23 mouse cellular contexts compared by ENCODE assay signal in genomic region chr8:93642770-93643169, GRCm38 (mm10).
DNase-seq lines count a peak whose midpoint lies in the region; ATAC-seq and TF ChIP-seq lines count a peak whose summit lies in the region.
"Had no signal": no experiment of that assay in that cellular context is flagged by ENCODE, and none has a peak within 500 bp of the region (broad histone marks: within the 10 kb centered on the region; RNA-seq: fewer than 3 reads in every experiment).

No protein-coding gene starts in this region.

- no peak for TF ChIP-seq POLR2A in brain, embryonic 14.5 days (IDR thresholded peaks at IDR 0.05; ENCODE audit: borderline replicate concordance, extremely low read depth, insufficient read depth, insufficient read length, poor library complexity, severe bottlenecking)

- ATAC-seq in hindbrain, embryonic 14.5 days (ENCODE audit: low FRiP score): no peak
- ATAC-seq in hindbrain, embryonic 16.5 days: no peak
- no peak for ATAC-seq in midbrain, postnatal 0 days (ENCODE audit: low FRiP score)
- ATAC-seq in midbrain, embryonic 14.5 days (ENCODE audit: low FRiP score, low TSS enrichment): no peak
- ATAC-seq: forebrain, embryonic 15.5 days; Patski had no signal

- no peak overlapping the region for H3K9ac ChIP-seq in hindbrain, embryonic 14.5 days
- H3K9ac ChIP-seq in hindbrain, embryonic 16.5 days (ENCODE audit: low read depth, low read length): no peak overlapping the region
- no peak overlapping the region for H3K9ac ChIP-seq in midbrain, postnatal 0 days (replicated peaks; ENCODE audit: low read length, poor library complexity, severe bottlenecking)
- no peak overlapping the region for H3K9ac ChIP-seq in midbrain, embryonic 14.5 days (replicated peaks; ENCODE audit: low read length)
- H3K9ac ChIP-seq: embryonic facial prominence, embryonic 13.5 days; forebrain, embryonic 12.5 days; forebrain, embryonic 15.5 days had no signal

- no peak overlapping the region for H3K27ac ChIP-seq in hindbrain, embryonic 14.5 days
- H3K27ac ChIP-seq in hindbrain, embryonic 16.5 days (ENCODE audit: low read depth, low read length): no peak overlapping the region
- no peak overlapping the region for H3K27ac ChIP-seq in midbrain, postnatal 0 days (ENCODE audit: low read depth, low read length)
- no peak overlapping the region for H3K27ac ChIP-seq in midbrain, embryonic 14.5 days (replicated peaks; ENCODE audit: low read depth, low read length)
- H3K27ac ChIP-seq: embryonic facial prominence, embryonic 10.5 days; embryonic facial prominence, embryonic 13.5 days; forebrain, embryonic 12.5 days; forebrain, embryonic 15.5 days; heart, adult 2 months; heart, embryonic 10.5 days had no signal

- H3K27me3 ChIP-seq in hindbrain, embryonic 14.5 days (ENCODE audit: control insufficient read depth, insufficient read depth, low read length): no peaks in the 10 kb centered on the region
- H3K27me3 ChIP-seq in hindbrain, embryonic 16.5 days (replicated peaks; ENCODE audit: control insufficient read depth, insufficient read depth, low read length): no peaks in the 10 kb centered on the region
- H3K27me3 ChIP-seq in midbrain, postnatal 0 days (ENCODE audit: insufficient read depth, low read length): no peaks in the 10 kb centered on the region
- no peaks in the 10 kb centered on the region for H3K27me3 ChIP-seq in midbrain, embryonic 14.5 days (ENCODE audit: control insufficient read depth, insufficient read depth, low read length)
- H3K27me3 ChIP-seq: embryonic facial prominence, embryonic 13.5 days; forebrain, embryonic 12.5 days; forebrain, embryonic 15.5 days had no signal

- H3K4me1 ChIP-seq in hindbrain, embryonic 14.5 days (replicated peaks; ENCODE audit: control insufficient read depth, insufficient read depth, low read length): peaks cover 11% of the 10 kb centered on the region; the same call in 1 of the 2 replicates
- H3K4me1 ChIP-seq in hindbrain, embryonic 16.5 days (ENCODE audit: control insufficient read depth, insufficient read depth, low read depth, low read length): peaks cover 2% of the 10 kb centered on the region; the same call in 1 of the 2 replicates
- H3K4me1 ChIP-seq in midbrain, postnatal 0 days (ENCODE audit: insufficient read depth, low read length): no peaks in the 10 kb centered on the region
- H3K4me1 ChIP-seq in midbrain, embryonic 14.5 days (ENCODE audit: control insufficient read depth, insufficient read depth, low read length): no peaks in the 10 kb centered on the region
- H3K4me1 ChIP-seq: embryonic facial prominence, embryonic 10.5 days; embryonic facial prominence, embryonic 13.5 days; forebrain, embryonic 12.5 days; forebrain, embryonic 15.5 days; heart, embryonic 10.5 days had no signal

- DNase-seq in cerebellum, postnatal 14 days: peak; percentile 47 to 49
- no peak for DNase-seq in cerebellum, postnatal 25 days
- DNase-seq in hindbrain, embryonic 14.5 days (ENCODE audit: low spot score): peak; percentile 43
- DNase-seq in midbrain, postnatal 0 days (ENCODE audit: low spot score): peak; percentile 42
- DNase-seq in midbrain, embryonic 14.5 days: no peak
- peak; percentile 32 for DNase-seq in brain, embryonic 14.5 days (ENCODE audit: low read depth)
- DNase-seq: adrenal gland, postnatal 10 days; B cell, adult 2 months; cerebellum, adult 11-12 months; cerebellum, adult 8-10 months; embryo, embryonic 11 days; gastrocnemius, postnatal 25 days; heart, adult 2 months; kidney, adult 11 months had no signal

- H3K4me2 ChIP-seq in hindbrain, embryonic 14.5 days (replicated peaks): no peak overlapping the region
- no peak overlapping the region for H3K4me2 ChIP-seq in hindbrain, embryonic 16.5 days (ENCODE audit: low read length)
- no peak overlapping the region for H3K4me2 ChIP-seq in midbrain, postnatal 0 days (ENCODE audit: low read depth, low read length, poor library complexity, severe bottlenecking)
- no peak overlapping the region for H3K4me2 ChIP-seq in midbrain, embryonic 14.5 days (ENCODE audit: low read length)
- H3K4me2 ChIP-seq: embryonic facial prominence, embryonic 13.5 days; forebrain, embryonic 12.5 days; forebrain, embryonic 15.5 days had no signal

- H3K9me3 ChIP-seq in hindbrain, embryonic 14.5 days (ENCODE audit: control insufficient read depth, low read length): no peaks in the 10 kb centered on the region
- H3K9me3 ChIP-seq in hindbrain, embryonic 16.5 days (ENCODE audit: control insufficient read depth, low read length): no peaks in the 10 kb centered on the region
- no peaks in the 10 kb centered on the region for H3K9me3 ChIP-seq in midbrain, postnatal 0 days (ENCODE audit: low read length)
- H3K9me3 ChIP-seq in midbrain, embryonic 14.5 days (ENCODE audit: control insufficient read depth, low read length): no peaks in the 10 kb centered on the region
- H3K9me3 ChIP-seq: embryonic facial prominence, embryonic 10.5 days; embryonic facial prominence, embryonic 13.5 days; forebrain, embryonic 12.5 days; forebrain, embryonic 15.5 days; heart, embryonic 10.5 days had no signal

- 30% methylated on average over 2 of the region's 2 CpGs for WGBS in hindbrain, embryonic 14.5 days
- WGBS in hindbrain, embryonic 16.5 days: 44% methylated on average over 2 of the region's 2 CpGs
- 52% methylated on average over 2 of the region's 2 CpGs for WGBS in midbrain, postnatal 0 days
- 44% methylated on average over 2 of the region's 2 CpGs for WGBS in midbrain, embryonic 14.5 days

- TF ChIP-seq CTCF in midbrain, postnatal 0 days (IDR thresholded peaks at IDR 0.05): no peak
- no peak for TF ChIP-seq CTCF in brain, embryonic 14.5 days (IDR thresholded peaks at IDR 0.05; ENCODE audit: borderline replicate concordance, extremely low read depth, insufficient read depth, insufficient read length)

- no peaks in the 10 kb centered on the region for H3K36me3 ChIP-seq in hindbrain, embryonic 14.5 days (replicated peaks; ENCODE audit: control insufficient read depth, insufficient read depth)
- H3K36me3 ChIP-seq in hindbrain, embryonic 16.5 days (ENCODE audit: control insufficient read depth, insufficient read depth, low read length): no peaks in the 10 kb centered on the region
- H3K36me3 ChIP-seq in midbrain, postnatal 0 days (ENCODE audit: insufficient read depth, low read length): no peaks in the 10 kb centered on the region
- H3K36me3 ChIP-seq in midbrain, embryonic 14.5 days (ENCODE audit: control insufficient read depth, insufficient read depth, low read length): no peaks in the 10 kb centered on the region
- H3K36me3 ChIP-seq: embryonic facial prominence, embryonic 10.5 days; embryonic facial prominence, embryonic 13.5 days; forebrain, embryonic 12.5 days; forebrain, embryonic 15.5 days; G1E; heart, embryonic 10.5 days had no signal

- no peak overlapping the region for H3K4me3 ChIP-seq in hindbrain, embryonic 14.5 days (replicated peaks; ENCODE audit: low read length)
- no peak overlapping the region for H3K4me3 ChIP-seq in hindbrain, embryonic 16.5 days (ENCODE audit: low read length)
- no peak overlapping the region for H3K4me3 ChIP-seq in midbrain, postnatal 0 days (ENCODE audit: low read depth, low read length)
- H3K4me3 ChIP-seq in midbrain, embryonic 14.5 days (replicated peaks; ENCODE audit: low read depth, low read length): no peak overlapping the region
- H3K4me3 ChIP-seq: embryonic facial prominence, embryonic 10.5 days; embryonic facial prominence, embryonic 13.5 days; erythroblast, embryonic 14.5 days; forebrain, embryonic 12.5 days; forebrain, embryonic 15.5 days; heart, adult 2 months; heart, embryonic 10.5 days had no signal

Comparison
In these comparisons a context has a peak if more than half of its experiments do, and no peak if none do; other contexts are left out.
1. DNase-seq: peak in cerebellum, postnatal 14 days (2 of 2), hindbrain, embryonic 14.5 days (single experiment), midbrain, postnatal 0 days (single experiment) and brain, embryonic 14.5 days (single experiment); none in cerebellum, postnatal 25 days (0 of 2) and midbrain, embryonic 14.5 days (single experiment).